Mouse (Mus musculus) embryonic facial prominence, embryonic 13.5 days (tissue): ENCODE results near the gene Ccdc175. TPM values are rescaled to one million over a fixed set of nuclear protein-coding genes. Genes with fewer than 3 reads are reported as not detected.

ENCODE experiments used
- ATAC-seq: fragments of 200-750 bp; cut with Nextera tagmentation; 2 replicates; pipeline ENCODE4 v1.8.0; 2017; ENCODE audit warnings: low read depth; ENCODE audit not compliant: insufficient number of reproducible peaks, insufficient read depth, low FRiP score, low TSS enrichment
- H3K27ac ChIP-seq: fragments of 300-500 bp; sonication (generic); 2 replicates; pipeline ENCODE4 v1.5.1; 2015; ENCODE audit warnings: moderate library complexity, mild to moderate bottlenecking, inconsistent platforms
- H3K27me3 ChIP-seq: fragments of 300-500 bp; sonication (generic); 2 replicates; pipeline ENCODE4 v1.6.1; 2015; ENCODE audit warnings: mild to moderate bottlenecking, inconsistent platforms
- H3K36me3 ChIP-seq: fragments of 300-500 bp; sonication (generic); 2 replicates; pipeline ENCODE4 v1.6.1; 2015; ENCODE audit warnings: mild to moderate bottlenecking, inconsistent platforms
- H3K4me1 ChIP-seq: fragments of 300-500 bp; sonication (generic); 2 replicates; pipeline ENCODE4 v1.6.1; 2015; ENCODE audit warnings: inconsistent platforms
- H3K4me2 ChIP-seq: fragments of 300-500 bp; sonication (generic); 2 replicates; pipeline ENCODE4 v1.6.1; 2015; ENCODE audit warnings: moderate library complexity, mild to moderate bottlenecking, inconsistent platforms
- H3K4me3 ChIP-seq: fragments of 300-500 bp; sonication (generic); 2 replicates; pipeline ENCODE4 v1.5.1; 2015; ENCODE audit warnings: mild to moderate bottlenecking, inconsistent platforms
- H3K9ac ChIP-seq: fragments of 300-500 bp; sonication (generic); 2 replicates; pipeline ENCODE4 v1.6.1; 2015; ENCODE audit warnings: mild to moderate bottlenecking, inconsistent platforms
- H3K9me3 ChIP-seq: fragments of 300-500 bp; sonication (generic); 2 replicates; pipeline ENCODE4 v1.6.1; 2016; ENCODE audit warnings: inconsistent platforms
- WGBS: fragments of 180-500 bp; shearing (Covaris S2); methylation state at CpG from one replicate; pipeline ENCODE4 v1.1.7; 2015; ENCODE audit warnings: mixed read lengths; 5-methylcytosine and 5-hydroxymethylcytosine counted together
- polyA plus RNA-seq: library from polyadenylated mRNA; unstranded; fragments of >200 nt; fragmentation: Nextera tagmentation; extraction: Ambion mirVana; gene quantifications from 2 replicates; pipeline ENCODE4 v1.2.1, GENCODE M21; 2015

Ccdc175 gene
- polyA plus RNA-seq, 1 experiment from 2014 or later = not detected

GRCm38 (mm10) chr12:72089802-72090201 lies 95.0 kb downstream of the Ccdc175 start:
- WGBS = 95% methylated on average over 4 of the region's 4 CpGs
- no peak for ATAC-seq

GRCm38 (mm10) chr12:72086166-72086825 lies 98.5 kb downstream of the Ccdc175 start:
- 2% methylated on average over 18 of the region's 18 CpGs for WGBS
- Histone ChIP-seq H3K4me2 (peak overlapping the region; percentile 75), H3K27ac (peak overlapping the region; percentile 94), H3K9ac (peak overlapping the region; percentile 87), H3K4me3 (peak overlapping the region; percentile 74), H3K4me1 (peaks cover 40% of the 10 kb centered on the region), H3K36me3 (peaks cover 7% of the 10 kb centered on the region), H3K27me3 (no peaks in the 10 kb centered on the region), H3K9me3 (no peaks in the 10 kb centered on the region)
- peak; percentile 37; the same call in 1 of the 2 replicates for ATAC-seq

More at GRCm38 (mm10) chr12:72089802-72090201, 95.0 kb downstream of the Ccdc175 start:
- Histone ChIP-seq H3K4me2 (no peak overlapping the region), H3K27me3 (no peaks in the 10 kb centered on the region), H3K9me3 (no peaks in the 10 kb centered on the region), H3K4me1 (peaks cover 18% of the 10 kb centered on the region), H3K27ac (no peak overlapping the region), H3K9ac (no peak overlapping the region), H3K36me3 (peaks cover 41% of the 10 kb centered on the region), H3K4me3 (no peak overlapping the region)

- Histone ChIP-seq H3K4me3 (peak within 1 kb of the TSS; percentile 74), H3K27me3 (no peaks in the 10 kb centered on the region), H3K4me1 (peaks cover 40% of the 10 kb centered on the region), H3K4me2 (peak within 1 kb of the TSS; percentile 91), H3K27ac (peak within 1 kb of the TSS; percentile 94), H3K9me3 (no peaks in the 10 kb centered on the region), H3K36me3 (peaks cover 4% of the 10 kb centered on the region), H3K9ac (peak within 1 kb of the TSS; percentile 87)
- WGBS = under 1% methylated on average over 56 of the region's 60 CpGs
- ATAC-seq = peak; percentile 96
Observed at GRCm38 (mm10) chr12:72085329-72086165, 99.3 kb downstream of the Ccdc175 start, which contains the start of the genes L3hypdh and Jkamp. Gene L3hypdh (minus strand): TSS chr12:72085439. Gene Jkamp (plus strand): TSS chr12:72085589.

GRCm38 (mm10) chr12:72085024-72085328 lies 99.9 kb downstream of the Ccdc175 start:
- no peak; the same call in 1 of the 2 replicates for ATAC-seq
- H3K36me3 ChIP-seq = no peaks in the 10 kb centered on the region
- under 1% methylated on average over 31 of the region's 31 CpGs for WGBS
- no peaks in the 10 kb centered on the region for H3K9me3 ChIP-seq
- H3K27ac ChIP-seq = peak overlapping the region; percentile 94
- no peaks in the 10 kb centered on the region for H3K27me3 ChIP-seq
- peak overlapping the region; percentile 74 for H3K4me3 ChIP-seq
- peak overlapping the region; percentile 81 for H3K9ac ChIP-seq
- H3K4me1 ChIP-seq = peaks cover 40% of the 10 kb centered on the region
- peak overlapping the region; percentile 91 for H3K4me2 ChIP-seq

- WGBS = 2% methylated on average over 46 of the region's 46 CpGs
- peak overlapping the region; percentile 74 for H3K4me3 ChIP-seq
- H3K9me3 ChIP-seq = no peaks in the 10 kb centered on the region
- H3K27ac ChIP-seq = peak overlapping the region; percentile 94
- peak overlapping the region; percentile 81 for H3K9ac ChIP-seq
- peak overlapping the region; percentile 91 for H3K4me2 ChIP-seq
- no peaks in the 10 kb centered on the region for H3K27me3 ChIP-seq
- H3K36me3 ChIP-seq = no peaks in the 10 kb centered on the region
- ATAC-seq = peak; percentile 1; the same call in 1 of the 2 replicates
- H3K4me1 ChIP-seq = peaks cover 40% of the 10 kb centered on the region
Observed at GRCm38 (mm10) chr12:72084261-72085023, 100.4 kb downstream of the Ccdc175 start.

GRCm38 (mm10) chr12:72083265-72083664 lies 101.6 kb downstream of the Ccdc175 start:
- no peaks in the 10 kb centered on the region for H3K9me3 ChIP-seq
- H3K9ac ChIP-seq = no peak overlapping the region
- no peak overlapping the region for H3K4me3 ChIP-seq
- ATAC-seq = no peak
- H3K4me2 ChIP-seq = no peak overlapping the region
- no peaks in the 10 kb centered on the region for H3K27me3 ChIP-seq
- H3K4me1 ChIP-seq = peaks cover 40% of the 10 kb centered on the region
- 76% methylated on average over 9 of the region's 9 CpGs for WGBS
- H3K27ac ChIP-seq = no peak overlapping the region
- no peaks in the 10 kb centered on the region for H3K36me3 ChIP-seq

- Histone ChIP-seq H3K4me2 (peak overlapping the region; percentile 49), H3K4me3 (peak overlapping the region; percentile 20), H3K9me3 (no peaks in the 10 kb centered on the region), H3K4me1 (peaks cover 31% of the 10 kb centered on the region), H3K9ac (no peak overlapping the region), H3K27ac (no peak overlapping the region), H3K36me3 (no peaks in the 10 kb centered on the region), H3K27me3 (no peaks in the 10 kb centered on the region)
- 24% methylated on average over 18 of the region's 18 CpGs for WGBS
- ATAC-seq = no peak
Observed at GRCm38 (mm10) chr12:72082370-72082769, 102.5 kb downstream of the Ccdc175 start.

GRCm38 (mm10) chr12:72081961-72082360 lies 102.9 kb downstream of the Ccdc175 start:
- H3K4me1 ChIP-seq = peaks cover 29% of the 10 kb centered on the region
- H3K4me2 ChIP-seq = peak overlapping the region; percentile 49
- no peaks in the 10 kb centered on the region for H3K9me3 ChIP-seq
- H3K4me3 ChIP-seq = 0 out of 2 replicates have a peak overlapping the region, but pooled peaks have one; percentile 20
- no peaks in the 10 kb centered on the region for H3K27me3 ChIP-seq
- H3K9ac ChIP-seq = no peak overlapping the region
- 66% methylated on average over 3 of the region's 3 CpGs for WGBS
- H3K27ac ChIP-seq = no peak overlapping the region
- ATAC-seq = no peak
- H3K36me3 ChIP-seq = no peaks in the 10 kb centered on the region

- no peak overlapping the region for H3K4me2 ChIP-seq
- H3K9ac ChIP-seq = no peak overlapping the region
- no peak overlapping the region for H3K27ac ChIP-seq
- peaks cover 13% of the 10 kb centered on the region for H3K4me1 ChIP-seq
- H3K4me3 ChIP-seq = no peak overlapping the region
- H3K27me3 ChIP-seq = no peaks in the 10 kb centered on the region
- no peaks in the 10 kb centered on the region for H3K9me3 ChIP-seq
- ATAC-seq = no peak
- H3K36me3 ChIP-seq = peaks cover 18% of the 10 kb centered on the region
- WGBS = 90% methylated on average over 3 of the region's 3 CpGs
Observed at GRCm38 (mm10) chr12:72078248-72078647, 106.6 kb downstream of the Ccdc175 start.

- Histone ChIP-seq H3K27ac (peak within 1 kb of the TSS; percentile 11; the same call in 1 of the 2 replicates), H3K4me3 (peak within 1 kb of the TSS; percentile 70), H3K36me3 (peaks cover 16% of the 10 kb centered on the region), H3K27me3 (peaks cover 47% of the 10 kb centered on the region), H3K9ac (peak within 1 kb of the TSS; percentile 75), H3K4me2 (peak within 1 kb of the TSS; percentile 99), H3K9me3 (no peaks in the 10 kb centered on the region), H3K4me1 (peaks cover 10% of the 10 kb centered on the region)
- peak; percentile 72 for ATAC-seq
- under 1% methylated on average over 94 of the region's 94 CpGs for WGBS
Observed at GRCm38 (mm10) chr12:72070327-72071269, 114.2 kb downstream of the Ccdc175 start, which contains the start of gene Gpr135. Gene Gpr135 (minus strand): TSS chr12:72071125.
